In the genomic region with DNA sequence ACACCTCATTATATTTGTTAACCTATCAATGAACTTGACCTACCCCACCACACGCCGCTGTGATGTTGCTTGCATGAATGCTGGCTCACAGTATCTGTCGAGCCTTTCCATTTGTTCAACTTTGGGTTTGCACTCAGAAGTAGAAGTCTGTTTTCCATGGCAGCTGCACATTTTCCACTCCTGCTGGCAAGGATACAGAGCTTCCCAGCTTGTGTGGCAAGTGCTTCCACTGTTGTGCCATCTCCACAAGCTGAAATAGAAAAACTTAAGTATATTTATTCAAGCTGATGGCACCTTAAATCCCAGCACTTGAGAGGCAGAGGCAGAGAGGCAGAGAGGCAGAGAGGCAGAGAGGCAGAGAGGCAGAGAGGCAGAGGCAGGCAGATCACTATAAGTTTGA, we compare ENCODE assay signal across 17 mouse cellular contexts. TPM values are rescaled to one million over a fixed set of nuclear protein-coding genes. Genes with fewer than 3 reads are reported as not detected.
DNase-seq lines count a peak whose midpoint lies in the region; TF ChIP-seq lines count a peak whose summit lies in the region.
"Had no signal": no experiment of that assay in that cellular context is flagged by ENCODE, and none has a peak within 500 bp of the region (broad histone marks: within the 10 kb centered on the region; RNA-seq: fewer than 3 reads in every experiment).

No protein-coding gene starts in this region.

- no peak overlapping the region for H3K27ac ChIP-seq in layer of hippocampus, adult 2 months
- H3K27ac ChIP-seq: forebrain, embryonic 13.5 days; limb, embryonic 15.5 days; midbrain, embryonic 13.5 days had no signal

- TF ChIP-seq CTCF in layer of hippocampus, adult 2 months (conservative IDR thresholded peaks at IDR 0.05) = no peak

- intact Hi-C loops in left cerebral cortex, postnatal 36 days (cut with DNase I) = no loop called here

- DNase-seq in lung, postnatal 10 days = peak; percentile 8
- DNase-seq in lung, postnatal 4 days = no peak
- peak; percentile 25 to 52 for DNase-seq in layer of hippocampus, adult 2 months (ENCODE audit: low spot score in 2 of 2)
- DNase-seq in left cerebral cortex, postnatal 36 days (ENCODE audit: low spot score in 2 of 2) = peak; percentile 16 to 25
- DNase-seq in cerebellum, adult 9-10 months = no peak
- no peak for DNase-seq in thymus, postnatal 4 days
- DNase-seq in thymus, adult 18-20 months = no peak
- no peak for DNase-seq in thymus, postnatal 10 days (ENCODE audit: low spot score in 2 of 2)
- DNase-seq: cerebellum, adult 2 months; embryo, embryonic 11 days; heart, postnatal 4 days; lung, adult 2 months; spleen, adult 18-20 months had no signal

- no peak overlapping the region for H3K4me3 ChIP-seq in layer of hippocampus, adult 2 months
- H3K4me3 ChIP-seq: forebrain, embryonic 13.5 days; heart, embryonic 12.5 days; limb, embryonic 15.5 days; midbrain, embryonic 13.5 days had no signal

RNA-seq across cellular contexts. Expression of a gene that starts 39.7 kb away (rescaled TPM):
- 10 to 100 TPM; 52.2 to 54.6 TPM for total RNA-seq in layer of hippocampus, adult 2 months (2021)
- 10 to 100 TPM; 46.6 to 59.0 TPM for total RNA-seq in left cerebral cortex, postnatal 36 days (2021)

RNA-seq across cellular contexts. Expression of a gene that starts 52.9 kb away (rescaled TPM):
- 1 to 10 TPM; 4.3 to 5.0 TPM for total RNA-seq in layer of hippocampus, adult 2 months (2021)
- 1 to 10 TPM; 3.7 to 4.3 TPM for total RNA-seq in left cerebral cortex, postnatal 36 days (2021)

RNA-seq across cellular contexts. Expression of a gene that starts 53.1 kb away (rescaled TPM):
- total RNA-seq in layer of hippocampus, adult 2 months (2021) = 1 to 10 TPM; 3.5 to 3.6 TPM
- total RNA-seq in left cerebral cortex, postnatal 36 days (2021) = 1 to 10 TPM; 2.0 to 4.0 TPM

Comparison
In these comparisons a context has a peak if more than half of its experiments do, and no peak if none do; other contexts are left out.
1. DNase-seq: peak in lung, postnatal 10 days (single experiment), layer of hippocampus, adult 2 months (2 of 2) and left cerebral cortex, postnatal 36 days (2 of 2); none in lung, postnatal 4 days (0 of 2), cerebellum, adult 9-10 months (single experiment), thymus, postnatal 4 days (single experiment), thymus, adult 18-20 months (0 of 2) and thymus, postnatal 10 days (0 of 2).